Mouse (Mus musculus): ENCODE results near the gene Gcnt2. TPM values are rescaled to one million over a fixed set of nuclear protein-coding genes. Genes with fewer than 3 reads are reported as not detected.
"Not testable (repeated sequence)": the region's sequence is repeated elsewhere in the genome, so short reads cannot be mapped to it uniquely, and the experiment has no call there.

Gene Gcnt2
- polyA plus RNA-seq, 1 experiment from 2014 or later = 5.3 TPM

DNA sequence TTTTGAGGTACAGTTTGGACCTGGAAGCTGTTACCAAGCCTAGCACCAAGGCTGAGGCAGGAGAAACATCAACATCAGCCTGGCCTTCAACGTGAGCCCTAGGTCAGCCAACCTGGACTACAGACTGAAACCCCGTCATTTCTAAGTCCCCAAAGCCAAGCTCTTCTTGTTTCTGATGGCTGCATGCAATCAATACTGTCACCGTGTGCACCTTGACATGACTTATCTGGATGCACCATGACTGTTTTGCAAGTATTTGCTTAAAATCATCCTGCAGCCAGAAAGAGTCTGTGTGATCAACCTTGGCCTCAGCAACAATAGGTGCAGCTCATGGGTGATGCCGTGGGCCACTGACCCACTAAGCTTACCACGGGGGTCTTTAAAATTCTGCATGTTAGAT, 23.1 kb downstream of the Gcnt2 start:
- H3K27ac ChIP-seq (replicated peaks; ENCODE audit: low read depth, low read length) = no peak overlapping the region
- ATAC-seq (ENCODE audit: low FRiP score, low TSS enrichment) = no peak
- WGBS = 84% methylated on average over 5 of the region's 5 CpGs
- no peak for DNase-seq
- H3K9ac ChIP-seq (replicated peaks; ENCODE audit: low read length) = no peak overlapping the region
- H3K4me3 ChIP-seq (replicated peaks; ENCODE audit: low read depth, low read length) = no peak overlapping the region
- H3K4me2 ChIP-seq (ENCODE audit: low read length) = no peak overlapping the region
- no peaks in the 10 kb centered on the region for H3K9me3 ChIP-seq (ENCODE audit: control insufficient read depth, low read length)
- no peaks in the 10 kb centered on the region for H3K4me1 ChIP-seq (ENCODE audit: control insufficient read depth, insufficient read depth, low read length)
- H3K27me3 ChIP-seq (ENCODE audit: control insufficient read depth, insufficient read depth, low read length) = no peaks in the 10 kb centered on the region
- no peaks in the 10 kb centered on the region for H3K36me3 ChIP-seq (ENCODE audit: control insufficient read depth, insufficient read depth, low read length)

DNA sequence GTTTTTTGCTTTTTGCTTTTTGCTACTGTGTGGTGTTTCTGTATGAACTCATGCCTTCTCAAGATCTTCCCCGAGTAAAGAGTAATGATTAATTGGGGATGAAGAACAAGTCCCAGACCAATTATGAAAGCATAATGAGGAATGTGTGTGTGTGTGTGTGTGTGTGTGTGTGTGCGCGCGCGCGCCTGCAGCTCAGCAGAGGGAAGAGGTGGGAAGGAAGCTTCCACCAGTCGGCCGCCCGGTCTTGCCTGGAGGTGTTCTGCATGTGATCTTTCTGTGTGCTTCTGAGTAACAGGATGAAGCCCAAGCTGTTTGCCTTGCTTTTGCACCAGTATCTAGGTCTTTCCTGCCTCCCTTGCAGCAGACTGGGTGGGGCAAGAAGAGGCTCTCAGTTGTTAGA, 24.3 kb downstream of the Gcnt2 start:
- ATAC-seq (ENCODE audit: low FRiP score, low TSS enrichment) (no peak), DNase-seq (peak; percentile 29)
- Histone ChIP-seq H3K9me3 (ENCODE audit: control insufficient read depth, low read length) (no peaks in the 10 kb centered on the region), H3K9ac (replicated peaks; ENCODE audit: low read length) (no peak overlapping the region), H3K4me1 (ENCODE audit: control insufficient read depth, insufficient read depth, low read length) (no peaks in the 10 kb centered on the region), H3K27me3 (ENCODE audit: control insufficient read depth, insufficient read depth, low read length) (no peaks in the 10 kb centered on the region), H3K4me2 (ENCODE audit: low read length) (no peak overlapping the region), H3K27ac (replicated peaks; ENCODE audit: low read depth, low read length) (no peak overlapping the region), H3K36me3 (ENCODE audit: control insufficient read depth, insufficient read depth, low read length) (no peaks in the 10 kb centered on the region), H3K4me3 (replicated peaks; ENCODE audit: low read depth, low read length) (no peak overlapping the region)
- WGBS = 82% methylated on average over 9 of the region's 9 CpGs

DNA sequence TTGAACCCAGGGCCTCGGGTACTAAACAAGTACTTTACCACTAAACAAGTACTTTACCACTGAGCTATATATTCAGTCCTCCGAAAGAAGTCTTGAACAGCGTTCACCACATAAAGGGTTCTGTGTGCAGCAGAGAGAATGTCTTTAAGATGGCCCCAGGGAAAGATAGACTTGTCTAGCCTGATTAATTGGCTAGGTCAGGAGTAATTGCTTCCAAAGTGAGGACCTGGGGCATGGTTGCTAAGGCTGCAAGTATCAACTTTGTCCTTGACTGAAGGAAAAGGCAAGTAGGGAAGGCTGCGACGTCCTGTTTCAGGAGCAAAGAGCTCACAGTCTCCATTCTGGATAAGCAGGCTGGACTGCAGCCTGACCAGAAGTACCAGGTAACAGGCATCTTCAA, 25.3 kb downstream of the Gcnt2 start:
- no peaks in the 10 kb centered on the region for H3K36me3 ChIP-seq (ENCODE audit: control insufficient read depth, insufficient read depth, low read length)
- no peaks in the 10 kb centered on the region for H3K9me3 ChIP-seq (ENCODE audit: control insufficient read depth, low read length)
- DNase-seq (peak; percentile 15), ATAC-seq (ENCODE audit: low FRiP score, low TSS enrichment) (no peak)
- H3K27ac ChIP-seq (replicated peaks; ENCODE audit: low read depth, low read length) = no peak overlapping the region
- H3K4me2 ChIP-seq (ENCODE audit: low read length) = no peak overlapping the region
- H3K27me3 ChIP-seq (ENCODE audit: control insufficient read depth, insufficient read depth, low read length) = no peaks in the 10 kb centered on the region
- no peaks in the 10 kb centered on the region for H3K4me1 ChIP-seq (ENCODE audit: control insufficient read depth, insufficient read depth, low read length)
- 73% methylated on average over 5 of the region's 5 CpGs for WGBS
- H3K9ac ChIP-seq (replicated peaks; ENCODE audit: low read length) = no peak overlapping the region
- H3K4me3 ChIP-seq (replicated peaks; ENCODE audit: low read depth, low read length) = no peak overlapping the region

DNA sequence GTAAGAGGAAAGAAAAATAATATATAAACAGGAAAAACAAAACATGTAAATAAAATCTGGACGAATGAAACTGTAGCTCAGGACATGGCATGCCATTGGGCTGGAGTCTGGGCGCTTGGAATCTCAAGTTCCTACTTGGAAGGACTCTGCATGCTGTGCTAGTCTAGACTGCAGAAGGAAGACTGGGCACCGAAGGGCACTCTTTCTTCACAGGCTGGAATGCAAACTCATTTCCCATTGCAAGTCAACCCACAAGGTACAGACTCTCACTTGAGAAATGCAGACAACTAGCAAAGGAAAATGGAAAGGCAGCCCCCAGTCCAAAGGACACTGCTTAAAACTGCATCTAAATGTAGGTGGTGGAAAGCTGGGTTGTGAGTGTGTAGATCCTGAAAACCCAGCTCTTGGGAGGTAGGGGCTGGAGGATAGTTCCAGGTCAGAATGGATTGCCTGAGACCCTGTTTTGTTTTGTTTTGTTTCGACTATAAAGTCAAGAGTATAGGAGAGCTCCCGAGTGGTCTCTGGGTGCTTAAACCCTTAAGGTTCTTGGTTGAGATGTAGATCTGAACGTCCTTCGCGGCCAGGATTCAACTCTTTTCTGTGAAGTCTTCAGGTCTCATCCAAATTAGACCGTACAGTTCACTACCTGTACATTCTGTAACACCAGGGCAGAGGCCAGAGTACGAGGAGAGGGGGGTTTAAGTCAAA, 26.5 kb downstream of the Gcnt2 start:
- no peaks in the 10 kb centered on the region for H3K4me1 ChIP-seq (ENCODE audit: control insufficient read depth, insufficient read depth, low read length)
- peak overlapping the region; percentile 49; the same call in 1 of the 2 replicates for H3K9ac ChIP-seq (replicated peaks; ENCODE audit: low read length)
- H3K4me3 ChIP-seq (replicated peaks; ENCODE audit: low read depth, low read length) = no peak overlapping the region; the same call in 1 of the 2 replicates
- no peaks in the 10 kb centered on the region for H3K27me3 ChIP-seq (ENCODE audit: control insufficient read depth, insufficient read depth, low read length)
- H3K27ac ChIP-seq (replicated peaks; ENCODE audit: low read depth, low read length) = no peak overlapping the region
- no peak for DNase-seq
- WGBS = 45% methylated on average over 10 of the region's 10 CpGs
- no peaks in the 10 kb centered on the region for H3K9me3 ChIP-seq (ENCODE audit: control insufficient read depth, low read length)
- peak overlapping the region; percentile 61 for H3K4me2 ChIP-seq (ENCODE audit: low read length)
- no peaks in the 10 kb centered on the region for H3K36me3 ChIP-seq (ENCODE audit: control insufficient read depth, insufficient read depth, low read length)
- ATAC-seq (ENCODE audit: low FRiP score, low TSS enrichment) = no peak

DNA sequence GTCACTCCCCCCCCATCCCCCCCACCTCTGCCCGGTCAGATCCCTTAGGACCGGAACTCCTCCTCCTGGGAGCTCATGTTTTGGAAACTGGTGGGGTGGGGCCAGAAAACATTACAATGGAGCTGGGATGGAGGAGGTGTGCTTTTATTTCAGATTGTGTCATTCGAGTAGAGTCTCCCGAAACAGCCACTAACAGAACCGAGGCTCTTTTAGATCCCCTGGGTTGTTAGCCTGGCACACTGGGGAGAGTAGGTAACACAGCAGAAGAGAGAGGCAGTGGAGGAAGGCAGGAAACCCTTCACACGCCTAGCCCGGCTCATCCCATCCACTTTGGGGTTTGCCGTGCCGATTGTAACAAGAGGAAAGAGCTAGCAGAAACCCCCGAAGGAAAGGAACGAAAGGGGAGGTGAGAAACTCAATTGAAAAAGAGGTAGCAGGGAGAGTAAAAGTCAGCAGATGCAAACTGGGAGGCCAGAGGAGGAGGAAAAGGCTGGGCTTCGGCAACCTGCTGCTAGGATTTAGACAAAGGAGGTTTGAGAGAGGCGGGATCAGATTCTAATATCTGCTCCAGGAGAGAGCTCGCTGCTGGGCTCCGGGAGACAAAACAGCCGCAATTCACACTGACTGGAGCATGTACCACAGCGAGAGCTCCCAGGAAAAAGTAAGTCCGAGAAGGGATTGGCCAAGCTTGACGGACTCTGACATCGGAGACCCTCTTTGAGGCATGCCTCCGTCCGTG, 27.3 kb downstream of the Gcnt2 start:
- H3K27me3 ChIP-seq (ENCODE audit: control insufficient read depth, insufficient read depth, low read length) = no peaks in the 10 kb centered on the region
- H3K27ac ChIP-seq (replicated peaks; ENCODE audit: low read depth, low read length) = no peak overlapping the region
- no peaks in the 10 kb centered on the region for H3K9me3 ChIP-seq (ENCODE audit: control insufficient read depth, low read length)
- no peaks in the 10 kb centered on the region for H3K4me1 ChIP-seq (ENCODE audit: control insufficient read depth, insufficient read depth, low read length)
- DNase-seq (peak; percentile 73), ATAC-seq (ENCODE audit: low FRiP score, low TSS enrichment) (no peak)
- H3K4me2 ChIP-seq (ENCODE audit: low read length) = peak overlapping the region; percentile 61
- no peaks in the 10 kb centered on the region for H3K36me3 ChIP-seq (ENCODE audit: control insufficient read depth, insufficient read depth, low read length)
- 1% methylated on average over 22 of the region's 22 CpGs for WGBS
- H3K9ac ChIP-seq (replicated peaks; ENCODE audit: low read length) = peak overlapping the region; percentile 49
- H3K4me3 ChIP-seq (replicated peaks; ENCODE audit: low read depth, low read length) = peak overlapping the region; percentile 27

- WGBS = 67% methylated on average over 5 of the region's 5 CpGs
- Histone ChIP-seq H3K4me1 (ENCODE audit: control insufficient read depth, insufficient read depth, low read length) (no peaks in the 10 kb centered on the region), H3K27me3 (ENCODE audit: control insufficient read depth, insufficient read depth, low read length) (no peaks in the 10 kb centered on the region), H3K36me3 (ENCODE audit: control insufficient read depth, insufficient read depth, low read length) (no peaks in the 10 kb centered on the region), H3K4me2 (ENCODE audit: low read length) (no peak overlapping the region), H3K27ac (replicated peaks; ENCODE audit: low read depth, low read length) (no peak overlapping the region), H3K4me3 (replicated peaks; ENCODE audit: low read depth, low read length) (no peak overlapping the region), H3K9ac (replicated peaks; ENCODE audit: low read length) (no peak overlapping the region), H3K9me3 (ENCODE audit: control insufficient read depth, low read length) (no peaks in the 10 kb centered on the region)
- DNase-seq (peak; percentile 54), ATAC-seq (ENCODE audit: low FRiP score, low TSS enrichment) (no peak)
These were observed 31.0 kb downstream of the Gcnt2 start for GRCm38 (mm10) chr13:40890595-40890994.

- H3K36me3 ChIP-seq (ENCODE audit: control insufficient read depth, insufficient read depth, low read length); ATAC-seq (ENCODE audit: low FRiP score, low TSS enrichment); H3K27me3 ChIP-seq (ENCODE audit: control insufficient read depth, insufficient read depth, low read length); H3K9me3 ChIP-seq (ENCODE audit: control insufficient read depth, low read length); H3K27ac ChIP-seq (replicated peaks; ENCODE audit: low read depth, low read length); DNase-seq; H3K4me1 ChIP-seq (ENCODE audit: control insufficient read depth, insufficient read depth, low read length); H3K4me2 ChIP-seq (ENCODE audit: low read length); H3K4me3 ChIP-seq (replicated peaks; ENCODE audit: low read depth, low read length); H3K9ac ChIP-seq (replicated peaks; ENCODE audit: low read length): not testable (repeated sequence)
- WGBS = 95% methylated on average over 1 of the region's 1 CpGs
These were observed 31.8 kb downstream of the Gcnt2 start for GRCm38 (mm10) chr13:40891369-40891768.

GRCm38 (mm10) chr13:40892043-40892442, 32.5 kb downstream of the Gcnt2 start:
- Histone ChIP-seq H3K4me3 (replicated peaks; ENCODE audit: low read depth, low read length) (no peak overlapping the region), H3K27ac (replicated peaks; ENCODE audit: low read depth, low read length) (no peak overlapping the region), H3K4me1 (ENCODE audit: control insufficient read depth, insufficient read depth, low read length) (no peaks in the 10 kb centered on the region), H3K9ac (replicated peaks; ENCODE audit: low read length) (no peak overlapping the region), H3K36me3 (ENCODE audit: control insufficient read depth, insufficient read depth, low read length) (no peaks in the 10 kb centered on the region), H3K9me3 (ENCODE audit: control insufficient read depth, low read length) (no peaks in the 10 kb centered on the region), H3K27me3 (ENCODE audit: control insufficient read depth, insufficient read depth, low read length) (no peaks in the 10 kb centered on the region), H3K4me2 (ENCODE audit: low read length) (no peak overlapping the region)
- no peak for ATAC-seq (ENCODE audit: low FRiP score, low TSS enrichment)
- WGBS = 87% methylated on average over 7 of the region's 7 CpGs
- no peak for DNase-seq

DNA sequence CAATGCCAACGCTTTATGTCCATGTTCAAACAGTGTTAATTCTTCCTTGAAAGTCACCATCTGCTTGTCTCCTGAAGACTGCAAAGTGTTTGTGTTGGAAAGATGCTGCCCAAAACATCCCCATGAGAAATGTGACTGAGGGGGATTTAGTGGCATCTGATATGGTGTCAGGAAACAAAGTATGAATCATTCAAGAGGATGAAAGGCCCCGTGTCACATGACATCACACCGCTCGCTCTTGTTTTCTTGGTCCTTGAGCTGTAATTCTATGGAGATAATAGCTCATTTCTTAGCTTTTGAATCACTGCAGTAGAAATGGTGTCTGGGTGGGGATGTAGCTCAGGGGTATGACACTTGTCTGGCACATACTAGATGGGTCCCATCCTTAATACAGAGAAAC, 33.0 kb downstream of the Gcnt2 start:
- Histone ChIP-seq H3K9ac (replicated peaks; ENCODE audit: low read length) (no peak overlapping the region), H3K36me3 (ENCODE audit: control insufficient read depth, insufficient read depth, low read length) (no peaks in the 10 kb centered on the region), H3K27me3 (ENCODE audit: control insufficient read depth, insufficient read depth, low read length) (no peaks in the 10 kb centered on the region), H3K4me1 (ENCODE audit: control insufficient read depth, insufficient read depth, low read length) (no peaks in the 10 kb centered on the region), H3K9me3 (ENCODE audit: control insufficient read depth, low read length) (no peaks in the 10 kb centered on the region), H3K4me3 (replicated peaks; ENCODE audit: low read depth, low read length) (no peak overlapping the region), H3K27ac (replicated peaks; ENCODE audit: low read depth, low read length) (no peak overlapping the region), H3K4me2 (ENCODE audit: low read length) (no peak overlapping the region)
- ATAC-seq (ENCODE audit: low FRiP score, low TSS enrichment) = no peak
- no peak for DNase-seq
- WGBS = 64% methylated on average over 4 of the region's 4 CpGs

Measured in midbrain, embryonic 14.5 days (tissue).